Mouse (Mus musculus) G1E (cell line): ENCODE results near the gene Stom.

Experiments
- CTCF ChIP-seq: IDR thresholded peaks from 2 replicates; pipeline ENCODE4 v1.5.1; 2012; ENCODE audit warnings: low read depth, low read length, inconsistent platforms, mixed read lengths
- POLR2AphosphoS5 ChIP-seq: IDR thresholded peaks from 2 replicates; pipeline ENCODE4 v1.6.1; 2012; ENCODE audit warnings: low read depth, low read length, inconsistent platforms; ENCODE audit not compliant: insufficient replicate concordance

- TF ChIP-seq CTCF (no peak), POLR2AphosphoS5 (no peak)
Observed at GRCm38 (mm10) chr2:35308166-35308565, 28.6 kb downstream of the Stom start.
